Mouse (Mus musculus) thymus, adult 2 months (tissue): Measurements from ENCODE around the gene Gfra4. TPM values are rescaled to one million over a fixed set of nuclear protein-coding genes. Genes with fewer than 3 reads are reported as not detected.
"Not testable (repeated sequence)": the region's sequence is repeated elsewhere in the genome, so short reads cannot be mapped to it uniquely, and the experiment has no call there.

Experiments
- DNase-seq: peaks from one replicate; pipeline ENCODE4 v3.0.0; 2021
- H3K27ac ChIP-seq: fragments of 200-500 bp; 2 replicates; pipeline ENCODE4 v1.5.1; 2012; ENCODE audit warnings: low read length, control low read depth; ENCODE audit not compliant: control insufficient read depth, insufficient read depth
- H3K27me3 ChIP-seq: fragments of 200-500 bp; 2 replicates; pipeline ENCODE4 v1.6.1; 2012; ENCODE audit warnings: mild to moderate bottlenecking, low read length, moderate library complexity, mixed read lengths; ENCODE audit not compliant: control insufficient read depth, insufficient read depth
- H3K36me3 ChIP-seq: fragments of 200-500 bp; 2 replicates; pipeline ENCODE4 v1.6.1; 2012; ENCODE audit warnings: mild to moderate bottlenecking, low read length, moderate library complexity; ENCODE audit not compliant: control insufficient read depth, insufficient read depth
- H3K4me1 ChIP-seq: fragments of 200-500 bp; replicated peaks from 2 replicates; pipeline ENCODE4 v1.6.1; 2012; ENCODE audit warnings: low read length; ENCODE audit not compliant: control insufficient read depth, insufficient read depth
- H3K4me3 ChIP-seq: fragments of 200-500 bp; 2 replicates; pipeline ENCODE4 v1.5.1; 2012; ENCODE audit warnings: mild to moderate bottlenecking, low read length, control low read depth, moderate library complexity; ENCODE audit not compliant: control insufficient read depth, insufficient read depth
- CTCF ChIP-seq: fragments of 200-500 bp; IDR thresholded peaks from 2 replicates; pipeline ENCODE4 v1.5.1; 2012; ENCODE audit warnings: mild to moderate bottlenecking, control low read depth, low read length, moderate library complexity, borderline replicate concordance; ENCODE audit not compliant: control insufficient read depth, poor library complexity, insufficient read depth; ENCODE audit errors: extremely low read depth
- POLR2A ChIP-seq: fragments of 200-500 bp; IDR thresholded peaks from 2 replicates; pipeline ENCODE4 v1.6.1; 2012; ENCODE audit warnings: mild to moderate bottlenecking, low read length, control low read depth, moderate library complexity; ENCODE audit not compliant: control insufficient read depth, poor library complexity, insufficient read depth; ENCODE audit errors: extremely low read depth
- WGBS: fragments of 180-500 bp; shearing (Covaris S2); methylation state at CpG from one replicate; pipeline ENCODE4 v1.1.7; 2018; 5-methylcytosine and 5-hydroxymethylcytosine counted together
- polyA plus RNA-seq: library from polyadenylated mRNA; depleted of rRNA; stranded (reverse); fragments of >200 nt; gene quantifications from 2 replicates; pipeline ENCODE4 v1.2.3, GENCODE M21; 2012

Gene Gfra4
- polyA plus RNA-seq, 1 experiment: 14.3 TPM

- H3K27ac ChIP-seq: no peak overlapping the region
- no peak for DNase-seq
- H3K36me3 ChIP-seq: no peaks in the 10 kb centered on the region
- no peaks in the 10 kb centered on the region; the same call in 1 of the 2 replicates for H3K27me3 ChIP-seq
- H3K4me3 ChIP-seq: peak overlapping the region; percentile 11; the same call in 1 of the 2 replicates
- TF ChIP-seq CTCF (no peak), POLR2A (no peak)
- 0 out of 2 replicates have a peak, but pooled peaks cover 8% of the 10 kb centered on the region for H3K4me1 ChIP-seq
- WGBS: 6% methylated on average over 113 of the region's 115 CpGs
Observed at GRCm38 (mm10) chr2:131040854-131041825, 1.7 kb downstream of the Gfra4 start.

- WGBS: 89% methylated on average over 5 of the region's 5 CpGs
- no peak overlapping the region for H3K27ac ChIP-seq
- H3K27me3 ChIP-seq: no peaks in the 10 kb centered on the region; the same call in 1 of the 2 replicates
- 0 out of 2 replicates have a peak, but pooled peaks cover 8% of the 10 kb centered on the region for H3K4me1 ChIP-seq
- TF ChIP-seq POLR2A: no peak
- no peak for TF ChIP-seq CTCF
- no peaks in the 10 kb centered on the region for H3K36me3 ChIP-seq
- DNase-seq: no peak
- H3K4me3 ChIP-seq: no peak overlapping the region
Observed at GRCm38 (mm10) chr2:131038675-131039074, 4.2 kb downstream of the Gfra4 start.

- WGBS: 95% methylated on average over 6 of the region's 6 CpGs
- H3K27me3 ChIP-seq: no peaks in the 10 kb centered on the region; the same call in 1 of the 2 replicates
- no peak overlapping the region for H3K4me3 ChIP-seq
- 0 out of 2 replicates have a peak, but pooled peaks cover 8% of the 10 kb centered on the region for H3K4me1 ChIP-seq
- TF ChIP-seq POLR2A (no peak), CTCF (no peak)
- no peak overlapping the region for H3K27ac ChIP-seq
- no peaks in the 10 kb centered on the region for H3K36me3 ChIP-seq
- no peak for DNase-seq
Observed at GRCm38 (mm10) chr2:131038197-131038596, 4.7 kb downstream of the Gfra4 start.

- no peak overlapping the region for H3K27ac ChIP-seq
- peak; percentile 12 for DNase-seq
- WGBS: 8% methylated on average over 17 of the region's 17 CpGs
- no peak overlapping the region for H3K4me3 ChIP-seq
- no peaks in the 10 kb centered on the region for H3K36me3 ChIP-seq
- H3K27me3 ChIP-seq: no peaks in the 10 kb centered on the region; the same call in 1 of the 2 replicates
- H3K4me1 ChIP-seq: 0 out of 2 replicates have a peak, but pooled peaks cover 8% of the 10 kb centered on the region
- no peak for TF ChIP-seq CTCF
- no peak for TF ChIP-seq POLR2A
Observed at GRCm38 (mm10) chr2:131037226-131037990, 5.5 kb downstream of the Gfra4 start.

- no peak overlapping the region for H3K4me3 ChIP-seq
- no peak for TF ChIP-seq POLR2A
- no peak for TF ChIP-seq CTCF
- H3K27ac ChIP-seq: no peak overlapping the region
- DNase-seq: no peak
- no peaks in the 10 kb centered on the region for H3K36me3 ChIP-seq
- no peaks in the 10 kb centered on the region; the same call in 1 of the 2 replicates for H3K27me3 ChIP-seq
- H3K4me1 ChIP-seq: 0 out of 2 replicates have a peak, but pooled peaks cover 8% of the 10 kb centered on the region
Observed at GRCm38 (mm10) chr2:131036757-131037156, 6.1 kb downstream of the Gfra4 start.

- Histone ChIP-seq H3K4me3 (no peak overlapping the region), H3K4me1 (0 out of 2 replicates have a peak, but pooled peaks cover 5% of the 10 kb centered on the region), H3K36me3 (no peaks in the 10 kb centered on the region), H3K27me3 (no peaks in the 10 kb centered on the region; the same call in 1 of the 2 replicates), H3K27ac (no peak overlapping the region)
- WGBS: 98% methylated on average over 2 of the region's 2 CpGs
- DNase-seq: no peak
- TF ChIP-seq POLR2A (no peak), CTCF (no peak)
Observed at GRCm38 (mm10) chr2:131036343-131036742, 6.5 kb downstream of the Gfra4 start.

- DNase-seq, H3K4me3 ChIP-seq, H3K27me3 ChIP-seq, H3K36me3 ChIP-seq, H3K27ac ChIP-seq, H3K4me1 ChIP-seq: not testable (repeated sequence)
- 62% methylated on average over 1 of the region's 1 CpGs for WGBS
Observed at GRCm38 (mm10) chr2:131031406-131031805, 11.5 kb downstream of the Gfra4 start.
